Mouse (Mus musculus): ENCODE measurements around the gene Dmrt2. TPM values are rescaled to one million over a fixed set of nuclear protein-coding genes. Genes with fewer than 3 reads are reported as not detected.

The Dmrt2 gene
- polyA plus RNA-seq, 1 experiment, result not detected

- no peak overlapping the region for H3K4me3 ChIP-seq (ENCODE audit: insufficient read depth, low read depth, low read length)
- H3K27ac ChIP-seq (ENCODE audit: insufficient read depth, low read depth, low read length), result no peak overlapping the region
- TF ChIP-seq CTCF (IDR thresholded peaks at IDR 0.05; ENCODE audit: insufficient read depth, low read depth, low read length) (no peak), POLR2A (IDR thresholded peaks at IDR 0.05; ENCODE audit: insufficient read depth, low read depth, low read length) (no peak)
- H3K4me1 ChIP-seq (ENCODE audit: control insufficient read depth, insufficient read depth, low read length), result no peaks in the 10 kb centered on the region
- WGBS, result 50% methylated on average over 5 of the region's 5 CpGs
Measured at GRCm38 (mm10) chr19:25652560-25652959, 19.7 kb upstream of the Dmrt2 start.

GRCm38 (mm10) chr19:25654034-25654749 lies 18.0 kb upstream of the Dmrt2 start:
- TF ChIP-seq POLR2A (IDR thresholded peaks at IDR 0.05; ENCODE audit: insufficient read depth, low read depth, low read length), result no peak
- TF ChIP-seq CTCF (IDR thresholded peaks at IDR 0.05; ENCODE audit: insufficient read depth, low read depth, low read length), result no peak
- Histone ChIP-seq H3K4me1 (ENCODE audit: control insufficient read depth, insufficient read depth, low read length) (no peaks in the 10 kb centered on the region), H3K27ac (ENCODE audit: insufficient read depth, low read depth, low read length) (no peak overlapping the region), H3K4me3 (ENCODE audit: insufficient read depth, low read depth, low read length) (no peak overlapping the region)
- 84% methylated on average over 12 of the region's 12 CpGs for WGBS

- Histone ChIP-seq H3K4me3 (ENCODE audit: insufficient read depth, low read depth, low read length) (no peak overlapping the region), H3K4me1 (ENCODE audit: control insufficient read depth, insufficient read depth, low read length) (no peaks in the 10 kb centered on the region), H3K27ac (ENCODE audit: insufficient read depth, low read depth, low read length) (no peak overlapping the region)
- TF ChIP-seq CTCF (IDR thresholded peaks at IDR 0.05; ENCODE audit: insufficient read depth, low read depth, low read length), result no peak
- TF ChIP-seq POLR2A (IDR thresholded peaks at IDR 0.05; ENCODE audit: insufficient read depth, low read depth, low read length), result no peak
- 5% methylated on average over 31 of the region's 31 CpGs for WGBS
Measured at GRCm38 (mm10) chr19:25665486-25666339, 6.5 kb upstream of the Dmrt2 start.

GRCm38 (mm10) chr19:25667836-25668235 lies 4.4 kb upstream of the Dmrt2 start:
- no peak overlapping the region for H3K27ac ChIP-seq (ENCODE audit: insufficient read depth, low read depth, low read length)
- peaks cover 5% of the 10 kb centered on the region; the same call in 1 of the 2 replicates for H3K4me1 ChIP-seq (ENCODE audit: control insufficient read depth, insufficient read depth, low read length)
- TF ChIP-seq CTCF (IDR thresholded peaks at IDR 0.05; ENCODE audit: insufficient read depth, low read depth, low read length) (no peak), POLR2A (IDR thresholded peaks at IDR 0.05; ENCODE audit: insufficient read depth, low read depth, low read length) (no peak)
- WGBS, result 28% methylated on average over 4 of the region's 4 CpGs
- H3K4me3 ChIP-seq (ENCODE audit: insufficient read depth, low read depth, low read length), result no peak overlapping the region

- 12% methylated on average over 3 of the region's 3 CpGs for WGBS
- Histone ChIP-seq H3K4me1 (ENCODE audit: control insufficient read depth, insufficient read depth, low read length) (peaks cover 14% of the 10 kb centered on the region), H3K4me3 (ENCODE audit: insufficient read depth, low read depth, low read length) (no peak overlapping the region), H3K27ac (ENCODE audit: insufficient read depth, low read depth, low read length) (no peak overlapping the region)
- no peak for TF ChIP-seq POLR2A (IDR thresholded peaks at IDR 0.05; ENCODE audit: insufficient read depth, low read depth, low read length)
- no peak for TF ChIP-seq CTCF (IDR thresholded peaks at IDR 0.05; ENCODE audit: insufficient read depth, low read depth, low read length)
Measured at GRCm38 (mm10) chr19:25669593-25670248, 2.5 kb upstream of the Dmrt2 start.

GRCm38 (mm10) chr19:25670571-25671285 lies 1.5 kb upstream of the Dmrt2 start:
- Histone ChIP-seq H3K4me3 (ENCODE audit: insufficient read depth, low read depth, low read length) (no peak overlapping the region), H3K4me1 (ENCODE audit: control insufficient read depth, insufficient read depth, low read length) (peaks cover 14% of the 10 kb centered on the region), H3K27ac (ENCODE audit: insufficient read depth, low read depth, low read length) (no peak overlapping the region)
- 5% methylated on average over 17 of the region's 17 CpGs for WGBS
- TF ChIP-seq POLR2A (IDR thresholded peaks at IDR 0.05; ENCODE audit: insufficient read depth, low read depth, low read length) (no peak), CTCF (IDR thresholded peaks at IDR 0.05; ENCODE audit: insufficient read depth, low read depth, low read length) (no peak)

- no peak overlapping the region for H3K27ac ChIP-seq (ENCODE audit: insufficient read depth, low read depth, low read length)
- peaks cover 14% of the 10 kb centered on the region for H3K4me1 ChIP-seq (ENCODE audit: control insufficient read depth, insufficient read depth, low read length)
- no peak overlapping the region for H3K4me3 ChIP-seq (ENCODE audit: insufficient read depth, low read depth, low read length)
- WGBS, result 3% methylated on average over 14 of the region's 14 CpGs
- TF ChIP-seq CTCF (IDR thresholded peaks at IDR 0.05; ENCODE audit: insufficient read depth, low read depth, low read length) (no peak), POLR2A (IDR thresholded peaks at IDR 0.05; ENCODE audit: insufficient read depth, low read depth, low read length) (no peak)
Measured at GRCm38 (mm10) chr19:25671681-25672080, 530 bp upstream of the Dmrt2 start.

GRCm38 (mm10) chr19:25673224-25674055 lies 1.2 kb downstream of the Dmrt2 start:
- Histone ChIP-seq H3K4me1 (ENCODE audit: control insufficient read depth, insufficient read depth, low read length) (peaks cover 14% of the 10 kb centered on the region), H3K27ac (ENCODE audit: insufficient read depth, low read depth, low read length) (no peak overlapping the region), H3K4me3 (ENCODE audit: insufficient read depth, low read depth, low read length) (no peak overlapping the region)
- TF ChIP-seq CTCF (IDR thresholded peaks at IDR 0.05; ENCODE audit: insufficient read depth, low read depth, low read length) (no peak), POLR2A (IDR thresholded peaks at IDR 0.05; ENCODE audit: insufficient read depth, low read depth, low read length) (no peak)
- 1% methylated on average over 66 of the region's 66 CpGs for WGBS
